Mouse (Mus musculus) embryonic facial prominence, embryonic 12.5 days (tissue): Measurements from ENCODE around the gene Pax7. TPM values are rescaled to one million over a fixed set of nuclear protein-coding genes. Genes with fewer than 3 reads are reported as not detected.

Experiments
- ATAC-seq: fragments of 200-750 bp; cut with Nextera tagmentation; 2 replicates; pipeline ENCODE4 v1.8.0; 2017; ENCODE audit not compliant: insufficient number of reproducible peaks, insufficient read depth, low FRiP score, low TSS enrichment
- H3K27ac ChIP-seq: fragments of 300-500 bp; sonication (generic); 2 replicates; pipeline ENCODE4 v1.5.1; 2016; ENCODE audit warnings: mild to moderate bottlenecking
- H3K27me3 ChIP-seq: fragments of 300-500 bp; sonication (generic); 2 replicates; pipeline ENCODE4 v1.6.1; 2016; ENCODE audit warnings: mild to moderate bottlenecking, moderate library complexity
- H3K36me3 ChIP-seq: fragments of 300-500 bp; sonication (generic); 2 replicates; pipeline ENCODE4 v1.6.1; 2016; ENCODE audit warnings: mild to moderate bottlenecking
- H3K4me1 ChIP-seq: fragments of 300-500 bp; sonication (generic); 2 replicates; pipeline ENCODE4 v1.6.1; 2016
- H3K4me2 ChIP-seq: fragments of 300-500 bp; sonication (generic); replicated peaks from 2 replicates; pipeline ENCODE4 v1.6.1; 2016; ENCODE audit warnings: mild to moderate bottlenecking, moderate library complexity
- H3K4me3 ChIP-seq: fragments of 300-500 bp; sonication (generic); 2 replicates; pipeline ENCODE4 v1.5.1; 2016; ENCODE audit warnings: mild to moderate bottlenecking
- H3K9ac ChIP-seq: fragments of 300-500 bp; sonication (generic); 2 replicates; pipeline ENCODE4 v1.6.1; 2016; ENCODE audit warnings: mild to moderate bottlenecking, moderate library complexity
- H3K9me3 ChIP-seq: fragments of 300-500 bp; sonication (generic); 2 replicates; pipeline ENCODE4 v1.6.1; 2016; ENCODE audit warnings: mild to moderate bottlenecking, moderate library complexity
- WGBS: fragments of 180-500 bp; shearing (Covaris S2); methylation state at CpG from one replicate; pipeline ENCODE4 v1.1.7; 2016; 5-methylcytosine and 5-hydroxymethylcytosine counted together
- polyA plus RNA-seq: library from polyadenylated mRNA; unstranded; fragments of >200 nt; fragmentation: Nextera tagmentation; extraction: Ambion mirVana; gene quantifications from 2 replicates; pipeline ENCODE4 v1.2.1, GENCODE M21; 2016

The Pax7 gene
- polyA plus RNA-seq, 1 experiment from 2014 or later = 1.3 TPM

GRCm38 (mm10) chr4:139823138-139823869 lies 10.0 kb downstream of the Pax7 start:
- peak overlapping the region; percentile 34 for H3K4me2 ChIP-seq
- peak overlapping the region; percentile 25; the same call in 1 of the 2 replicates for H3K9ac ChIP-seq
- peaks cover 30% of the 10 kb centered on the region for H3K4me1 ChIP-seq
- peak overlapping the region; percentile 16 for H3K4me3 ChIP-seq
- H3K36me3 ChIP-seq = no peaks in the 10 kb centered on the region
- peaks cover 98% of the 10 kb centered on the region for H3K27me3 ChIP-seq
- no peaks in the 10 kb centered on the region for H3K9me3 ChIP-seq
- ATAC-seq = no peak
- WGBS = under 1% methylated on average over 44 of the region's 44 CpGs
- peak overlapping the region; percentile 32 for H3K27ac ChIP-seq

- under 1% methylated on average over 28 of the region's 28 CpGs for WGBS
- H3K4me2 ChIP-seq = peak overlapping the region; percentile 48
- H3K4me1 ChIP-seq = peaks cover 39% of the 10 kb centered on the region
- no peaks in the 10 kb centered on the region for H3K9me3 ChIP-seq
- H3K36me3 ChIP-seq = no peaks in the 10 kb centered on the region
- H3K9ac ChIP-seq = peak overlapping the region; percentile 45; the same call in 1 of the 2 replicates
- no peak for ATAC-seq
- peaks cover 98% of the 10 kb centered on the region for H3K27me3 ChIP-seq
- peak overlapping the region; percentile 57; the same call in 1 of the 2 replicates for H3K27ac ChIP-seq
- H3K4me3 ChIP-seq = peak overlapping the region; percentile 31; the same call in 1 of the 2 replicates
These were observed 10.9 kb downstream of the Pax7 start for GRCm38 (mm10) chr4:139822214-139823137.

GRCm38 (mm10) chr4:139821491-139822160 lies 11.7 kb downstream of the Pax7 start:
- Histone ChIP-seq H3K4me2 (peak overlapping the region; percentile 48), H3K9ac (peak overlapping the region; percentile 45), H3K4me3 (peak overlapping the region; percentile 31), H3K9me3 (no peaks in the 10 kb centered on the region), H3K4me1 (peaks cover 41% of the 10 kb centered on the region), H3K36me3 (no peaks in the 10 kb centered on the region), H3K27me3 (peaks cover 99% of the 10 kb centered on the region), H3K27ac (peak overlapping the region; percentile 57; the same call in 1 of the 2 replicates)
- ATAC-seq = 0 out of 2 replicates have a peak, but pooled peaks have one; percentile 13
- WGBS = under 1% methylated on average over 64 of the region's 65 CpGs

GRCm38 (mm10) chr4:139821071-139821470 lies 12.3 kb downstream of the Pax7 start:
- no peaks in the 10 kb centered on the region for H3K9me3 ChIP-seq
- 1% methylated on average over 22 of the region's 22 CpGs for WGBS
- peak overlapping the region; percentile 45 for H3K9ac ChIP-seq
- peaks cover 99% of the 10 kb centered on the region for H3K27me3 ChIP-seq
- no peak for ATAC-seq
- H3K36me3 ChIP-seq = no peaks in the 10 kb centered on the region
- H3K27ac ChIP-seq = no peak overlapping the region
- peak overlapping the region; percentile 31 for H3K4me3 ChIP-seq
- peaks cover 41% of the 10 kb centered on the region for H3K4me1 ChIP-seq
- peak overlapping the region; percentile 48 for H3K4me2 ChIP-seq

GRCm38 (mm10) chr4:139819411-139820030 lies 13.8 kb downstream of the Pax7 start:
- peaks cover 97% of the 10 kb centered on the region for H3K27me3 ChIP-seq
- H3K27ac ChIP-seq = no peak overlapping the region
- no peak overlapping the region for H3K4me2 ChIP-seq
- H3K9ac ChIP-seq = no peak overlapping the region
- H3K4me3 ChIP-seq = no peak overlapping the region
- 3% methylated on average over 9 of the region's 9 CpGs for WGBS
- ATAC-seq = no peak
- H3K9me3 ChIP-seq = no peaks in the 10 kb centered on the region
- H3K4me1 ChIP-seq = peaks cover 39% of the 10 kb centered on the region
- H3K36me3 ChIP-seq = no peaks in the 10 kb centered on the region

- no peak for ATAC-seq
- H3K4me2 ChIP-seq = no peak overlapping the region
- H3K9ac ChIP-seq = no peak overlapping the region
- H3K4me1 ChIP-seq = peaks cover 28% of the 10 kb centered on the region
- H3K27ac ChIP-seq = no peak overlapping the region
- H3K36me3 ChIP-seq = no peaks in the 10 kb centered on the region
- no peak overlapping the region for H3K4me3 ChIP-seq
- WGBS = 2% methylated on average over 7 of the region's 7 CpGs
- H3K9me3 ChIP-seq = no peaks in the 10 kb centered on the region
- peaks cover 97% of the 10 kb centered on the region for H3K27me3 ChIP-seq
These were observed 15.2 kb downstream of the Pax7 start for GRCm38 (mm10) chr4:139818163-139818562.

GRCm38 (mm10) chr4:139813371-139813960 lies 19.9 kb downstream of the Pax7 start:
- no peak overlapping the region for H3K4me3 ChIP-seq
- no peak overlapping the region for H3K9ac ChIP-seq
- H3K27ac ChIP-seq = no peak overlapping the region
- H3K9me3 ChIP-seq = no peaks in the 10 kb centered on the region
- no peak for ATAC-seq
- peaks cover 36% of the 10 kb centered on the region for H3K4me1 ChIP-seq
- no peak overlapping the region for H3K4me2 ChIP-seq
- 19% methylated on average over 9 of the region's 9 CpGs for WGBS
- H3K36me3 ChIP-seq = no peaks in the 10 kb centered on the region
- peaks cover 93% of the 10 kb centered on the region for H3K27me3 ChIP-seq

- WGBS = 48% methylated on average over 4 of the region's 4 CpGs
- H3K4me2 ChIP-seq = no peak overlapping the region
- H3K9ac ChIP-seq = no peak overlapping the region
- no peak overlapping the region for H3K4me3 ChIP-seq
- peaks cover 34% of the 10 kb centered on the region for H3K4me1 ChIP-seq
- no peaks in the 10 kb centered on the region for H3K36me3 ChIP-seq
- H3K9me3 ChIP-seq = no peaks in the 10 kb centered on the region
- ATAC-seq = no peak
- 0 out of 2 replicates have a peak overlapping the region, but pooled peaks have one; percentile 33 for H3K27ac ChIP-seq
- H3K27me3 ChIP-seq = peaks cover 89% of the 10 kb centered on the region
These were observed 21.4 kb downstream of the Pax7 start for GRCm38 (mm10) chr4:139811901-139812300.

- no peak overlapping the region for H3K4me3 ChIP-seq
- H3K27ac ChIP-seq = 0 out of 2 replicates have a peak overlapping the region, but pooled peaks have one; percentile 33
- no peak overlapping the region for H3K9ac ChIP-seq
- H3K9me3 ChIP-seq = no peaks in the 10 kb centered on the region
- peaks cover 37% of the 10 kb centered on the region for H3K4me1 ChIP-seq
- WGBS = 25% methylated on average over 5 of the region's 5 CpGs
- no peak for ATAC-seq
- no peaks in the 10 kb centered on the region for H3K36me3 ChIP-seq
- H3K27me3 ChIP-seq = peaks cover 89% of the 10 kb centered on the region
- 0 out of 2 replicates have a peak overlapping the region, but pooled peaks have one; percentile 16 for H3K4me2 ChIP-seq
These were observed 21.9 kb downstream of the Pax7 start for GRCm38 (mm10) chr4:139811475-139811874.

GRCm38 (mm10) chr4:139810762-139811438 lies 22.4 kb downstream of the Pax7 start:
- Histone ChIP-seq H3K4me3 (no peak overlapping the region), H3K36me3 (no peaks in the 10 kb centered on the region), H3K4me2 (peak overlapping the region; percentile 16; the same call in 1 of the 2 replicates), H3K27me3 (peaks cover 89% of the 10 kb centered on the region), H3K4me1 (peaks cover 37% of the 10 kb centered on the region), H3K9me3 (no peaks in the 10 kb centered on the region), H3K9ac (no peak overlapping the region), H3K27ac (0 out of 2 replicates have a peak overlapping the region, but pooled peaks have one; percentile 38)
- peak; percentile 42; the same call in 1 of the 2 replicates for ATAC-seq
- WGBS = 1% methylated on average over 22 of the region's 22 CpGs
